Mouse (Mus musculus) induced T-regulatory cell, adult 2 months (primary cell): ENCODE measurements around the gene Prkaa1.
A peak's percentile ranks its signal among the peaks of the same experiment; 100 is the strongest.

ENCODE experiments used
- DNase-seq: peaks from one replicate; pipeline ENCODE4 v3.0.0-alpha.2; 2012; ENCODE audit warnings: low read depth

The Prkaa1 gene

GRCm38 (mm10) chr15:5165121-5165773 lies 21.6 kb downstream of the Prkaa1 start:
- DNase-seq = no peak

GRCm38 (mm10) chr15:5173217-5173820 lies 29.7 kb downstream of the Prkaa1 start:
- no peak for DNase-seq

- DNase-seq = peak; percentile 57
These were observed 41.1 kb downstream of the Prkaa1 start for GRCm38 (mm10) chr15:5184668-5185330.

GRCm38 (mm10) chr15:5185366-5186292 lies 42.0 kb downstream of the Prkaa1 start, which contains the start of gene Ttc33:
Gene Ttc33 (plus strand): TSS chr15:5185525.
- peak; percentile 82 for DNase-seq

GRCm38 (mm10) chr15:5186293-5186675 lies 42.6 kb downstream of the Prkaa1 start:
- DNase-seq = no peak

GRCm38 (mm10) chr15:5187116-5187515 lies 43.5 kb downstream of the Prkaa1 start:
- peak; percentile 47 for DNase-seq

- peak; percentile 12 for DNase-seq
These were observed 44.4 kb downstream of the Prkaa1 start for GRCm38 (mm10) chr15:5188029-5188428.

- DNase-seq = peak; percentile 17
These were observed 45.9 kb downstream of the Prkaa1 start for GRCm38 (mm10) chr15:5189504-5190093.

GRCm38 (mm10) chr15:5193833-5194232 lies 50.2 kb downstream of the Prkaa1 start:
- DNase-seq = peak; percentile 67

GRCm38 (mm10) chr15:5194446-5194845 lies 50.8 kb downstream of the Prkaa1 start:
- DNase-seq = no peak

GRCm38 (mm10) chr15:5194931-5195330 lies 51.3 kb downstream of the Prkaa1 start:
- no peak for DNase-seq

GRCm38 (mm10) chr15:5195987-5196514 lies 52.4 kb downstream of the Prkaa1 start:
- no peak for DNase-seq

GRCm38 (mm10) chr15:5196691-5197090 lies 53.0 kb downstream of the Prkaa1 start:
- no peak for DNase-seq

GRCm38 (mm10) chr15:5205222-5205621 lies 61.6 kb downstream of the Prkaa1 start:
- no peak for DNase-seq

GRCm38 (mm10) chr15:5209116-5209515 lies 65.5 kb downstream of the Prkaa1 start:
- no peak for DNase-seq

- no peak for DNase-seq
These were observed 76.8 kb downstream of the Prkaa1 start for GRCm38 (mm10) chr15:5220491-5220890.

- DNase-seq = peak; percentile 57
These were observed 87.1 kb downstream of the Prkaa1 start for GRCm38 (mm10) chr15:5230746-5231145.
